8 mouse cellular contexts compared by ENCODE assay signal in genomic region chr10:59974191-59974664, GRCm38 (mm10). TPM values are rescaled to one million over a fixed set of nuclear protein-coding genes. Genes with fewer than 3 reads are reported as not detected.
A peak's percentile ranks its signal among the peaks of the same experiment; 100 is the strongest.
DNase-seq lines count a peak whose midpoint lies in the region; ATAC-seq lines count a peak whose summit lies in the region.

No protein-coding gene starts in this region.

- no peak overlapping the region for H3K4me3 ChIP-seq in forebrain, embryonic 13.5 days
- H3K4me3 ChIP-seq in hindbrain, embryonic 10.5 days: no peak overlapping the region
- H3K4me3 ChIP-seq in limb, embryonic 11.5 days (ENCODE audit: low read depth, low read length): no peak overlapping the region
- no peak overlapping the region for H3K4me3 ChIP-seq in midbrain, embryonic 13.5 days (replicated peaks)
- no peak overlapping the region for H3K4me3 ChIP-seq in stomach, embryonic 16.5 days (replicated peaks; ENCODE audit: low read length)

- no peak for DNase-seq in cerebellum, adult 9-10 months
- DNase-seq in adipocyte (ENCODE audit: low spot score): peak; percentile 38
- peak; percentile 54 for DNase-seq in hindbrain, embryonic 10.5 days (ENCODE audit: low spot score)
- peak; percentile 72 for DNase-seq in limb, embryonic 11.5 days (ENCODE audit: low spot score)

- no peaks in the 10 kb centered on the region for H3K36me3 ChIP-seq in forebrain, embryonic 13.5 days (ENCODE audit: poor library complexity, severe bottlenecking)
- H3K36me3 ChIP-seq in hindbrain, embryonic 10.5 days: no peaks in the 10 kb centered on the region
- no peaks in the 10 kb centered on the region for H3K36me3 ChIP-seq in limb, embryonic 11.5 days (ENCODE audit: control insufficient read depth, insufficient read depth, low read length)
- no peaks in the 10 kb centered on the region for H3K36me3 ChIP-seq in midbrain, embryonic 13.5 days
- no peaks in the 10 kb centered on the region for H3K36me3 ChIP-seq in stomach, embryonic 16.5 days (ENCODE audit: control insufficient read depth, insufficient read depth, low read length)

- H3K9me3 ChIP-seq in forebrain, embryonic 13.5 days (replicated peaks): no peaks in the 10 kb centered on the region
- no peaks in the 10 kb centered on the region for H3K9me3 ChIP-seq in hindbrain, embryonic 10.5 days
- H3K9me3 ChIP-seq in limb, embryonic 11.5 days (ENCODE audit: control insufficient read depth, low read length): no peaks in the 10 kb centered on the region
- no peaks in the 10 kb centered on the region for H3K9me3 ChIP-seq in midbrain, embryonic 13.5 days
- H3K9me3 ChIP-seq in stomach, embryonic 16.5 days (replicated peaks; ENCODE audit: control insufficient read depth, low read length): no peaks in the 10 kb centered on the region

- H3K4me1 ChIP-seq in forebrain, embryonic 13.5 days: peaks cover 40% of the 10 kb centered on the region
- H3K4me1 ChIP-seq in hindbrain, embryonic 10.5 days (replicated peaks): peaks cover 57% of the 10 kb centered on the region
- peaks cover 28% of the 10 kb centered on the region for H3K4me1 ChIP-seq in limb, embryonic 11.5 days (ENCODE audit: control insufficient read depth, insufficient read depth, low read length)
- H3K4me1 ChIP-seq in midbrain, embryonic 13.5 days (replicated peaks): peaks cover 49% of the 10 kb centered on the region
- H3K4me1 ChIP-seq in stomach, embryonic 16.5 days (ENCODE audit: control insufficient read depth, insufficient read depth, low read length): peaks cover 44% of the 10 kb centered on the region

- peak overlapping the region; percentile 27; the same call in 1 of the 2 replicates for H3K27ac ChIP-seq in forebrain, embryonic 13.5 days
- H3K27ac ChIP-seq in hindbrain, embryonic 10.5 days: peak overlapping the region; percentile 84
- H3K27ac ChIP-seq in limb, embryonic 11.5 days (replicated peaks; ENCODE audit: low read depth, low read length): peak overlapping the region; percentile 74
- peak overlapping the region; percentile 46; the same call in 1 of the 2 replicates for H3K27ac ChIP-seq in midbrain, embryonic 13.5 days
- peak overlapping the region; percentile 79 for H3K27ac ChIP-seq in stomach, embryonic 16.5 days (ENCODE audit: low read length)

- 15% methylated on average over 6 of the region's 6 CpGs for WGBS in forebrain, embryonic 13.5 days
- 10% methylated on average over 6 of the region's 6 CpGs for WGBS in hindbrain, embryonic 10.5 days
- 4% methylated on average over 6 of the region's 6 CpGs for WGBS in limb, embryonic 11.5 days
- WGBS in midbrain, embryonic 13.5 days: 18% methylated on average over 6 of the region's 6 CpGs
- 10% methylated on average over 6 of the region's 6 CpGs for WGBS in stomach, embryonic 16.5 days

- ATAC-seq in cerebellum, adult (ENCODE audit: insufficient number of reproducible peaks, low FRiP score, low TSS enrichment): peak; percentile 28; the same call in 1 of the 2 replicates
- no peak for ATAC-seq in forebrain, embryonic 13.5 days
- peak; percentile 49; the same call in 1 of the 2 replicates for ATAC-seq in limb, embryonic 11.5 days (ENCODE audit: insufficient number of reproducible peaks, low FRiP score, low TSS enrichment, low read depth)
- ATAC-seq in midbrain, embryonic 13.5 days: no peak
- peak; percentile 57 for ATAC-seq in stomach, embryonic 16.5 days (ENCODE audit: insufficient read depth, low FRiP score)

- H3K9ac ChIP-seq in forebrain, embryonic 13.5 days: 0 out of 2 replicates have a peak overlapping the region, but pooled peaks have one; percentile 26
- H3K9ac ChIP-seq in limb, embryonic 11.5 days (ENCODE audit: low read length): peak overlapping the region; percentile 8; the same call in 1 of the 2 replicates
- peak overlapping the region; percentile 24; the same call in 1 of the 2 replicates for H3K9ac ChIP-seq in midbrain, embryonic 13.5 days (replicated peaks)
- peak overlapping the region; percentile 52 for H3K9ac ChIP-seq in stomach, embryonic 16.5 days (ENCODE audit: low read length)

- H3K27me3 ChIP-seq in forebrain, embryonic 13.5 days: no peaks in the 10 kb centered on the region
- H3K27me3 ChIP-seq in hindbrain, embryonic 10.5 days (ENCODE audit: insufficient read depth, poor library complexity, severe bottlenecking): peaks cover 9% of the 10 kb centered on the region
- no peaks in the 10 kb centered on the region for H3K27me3 ChIP-seq in limb, embryonic 11.5 days (ENCODE audit: control insufficient read depth, insufficient read depth, low read length)
- 0 out of 2 replicates have a peak, but pooled peaks cover 3% of the 10 kb centered on the region for H3K27me3 ChIP-seq in midbrain, embryonic 13.5 days
- H3K27me3 ChIP-seq in stomach, embryonic 16.5 days (ENCODE audit: control insufficient read depth, insufficient read depth, low read length): no peaks in the 10 kb centered on the region

- no peak overlapping the region for H3K4me2 ChIP-seq in forebrain, embryonic 13.5 days
- no peak overlapping the region for H3K4me2 ChIP-seq in limb, embryonic 11.5 days (ENCODE audit: low read depth, severe bottlenecking)
- 0 out of 2 replicates have a peak overlapping the region, but pooled peaks have one; percentile 4 for H3K4me2 ChIP-seq in midbrain, embryonic 13.5 days (replicated peaks)
- H3K4me2 ChIP-seq in stomach, embryonic 16.5 days (ENCODE audit: low read depth, low read length): 0 out of 2 replicates have a peak overlapping the region, but pooled peaks have one; percentile 3

RNA-seq across cellular contexts. Expression of gene Ddit4, which starts 22.6 kb away (rescaled TPM):
- 69.3 and 71.3 TPM in 2 replicates for polyA plus RNA-seq in forebrain, embryonic 13.5 days (2015; fragmentation: Nextera tagmentation; extraction: Ambion mirVana)
- polyA plus RNA-seq in hindbrain, embryonic 10.5 days (2016; fragmentation: Nextera tagmentation; extraction: Ambion mirVana): 37.5 and 37.6 TPM in 2 replicates
- polyA plus RNA-seq in limb, embryonic 11.5 days (2014; fragmentation: Nextera tagmentation; extraction: Ambion mirVana): 6.8 and 10.2 TPM in 2 replicates
- 48.5 and 58.7 TPM in 2 replicates for polyA plus RNA-seq in midbrain, embryonic 13.5 days (2015; fragmentation: Nextera tagmentation; extraction: Ambion mirVana)
- polyA plus RNA-seq in stomach, embryonic 16.5 days (2015; fragmentation: Nextera tagmentation; extraction: Ambion mirVana): 30.4 and 34.8 TPM in 2 replicates

RNA-seq across cellular contexts. Expression of gene Ascc1, which starts 28.4 kb away (rescaled TPM):
- 42.1 and 43.1 TPM in 2 replicates for polyA plus RNA-seq in forebrain, embryonic 13.5 days (2015; fragmentation: Nextera tagmentation; extraction: Ambion mirVana)
- 35.8 and 37.0 TPM in 2 replicates for polyA plus RNA-seq in hindbrain, embryonic 10.5 days (2016; fragmentation: Nextera tagmentation; extraction: Ambion mirVana)
- polyA plus RNA-seq in limb, embryonic 11.5 days (2014; fragmentation: Nextera tagmentation; extraction: Ambion mirVana): 45.2 and 46.7 TPM in 2 replicates
- polyA plus RNA-seq in midbrain, embryonic 13.5 days (2015; fragmentation: Nextera tagmentation; extraction: Ambion mirVana): 49.5 and 50.6 TPM in 2 replicates
- 45.2 and 46.2 TPM in 2 replicates for polyA plus RNA-seq in stomach, embryonic 16.5 days (2015; fragmentation: Nextera tagmentation; extraction: Ambion mirVana)

RNA-seq across cellular contexts. Expression of gene Anapc16, which starts 28.7 kb away (rescaled TPM):
- 122 TPM in 2 replicates for polyA plus RNA-seq in forebrain, embryonic 13.5 days (2015; fragmentation: Nextera tagmentation; extraction: Ambion mirVana)
- polyA plus RNA-seq in hindbrain, embryonic 10.5 days (2016; fragmentation: Nextera tagmentation; extraction: Ambion mirVana): 111 and 114 TPM in 2 replicates
- 111 and 112 TPM in 2 replicates for polyA plus RNA-seq in limb, embryonic 11.5 days (2014; fragmentation: Nextera tagmentation; extraction: Ambion mirVana)
- polyA plus RNA-seq in midbrain, embryonic 13.5 days (2015; fragmentation: Nextera tagmentation; extraction: Ambion mirVana): 121 TPM in 2 replicates
- 75.6 and 90.7 TPM in 2 replicates for polyA plus RNA-seq in stomach, embryonic 16.5 days (2015; fragmentation: Nextera tagmentation; extraction: Ambion mirVana)

Comparison
In these comparisons a context has a peak if more than half of its experiments do, and no peak if none do; other contexts are left out.
1. ATAC-seq: peak in cerebellum, adult (single experiment), limb, embryonic 11.5 days (single experiment) and stomach, embryonic 16.5 days (single experiment); none in forebrain, embryonic 13.5 days (single experiment) and midbrain, embryonic 13.5 days (single experiment).
2. H3K27ac ChIP-seq: peak in every context shown above with its lines; median percentile 84 in hindbrain, embryonic 10.5 days; 79 in stomach, embryonic 16.5 days; 74 in limb, embryonic 11.5 days; 46 in midbrain, embryonic 13.5 days; 27 in forebrain, embryonic 13.5 days.
3. H3K4me2 ChIP-seq: peak in midbrain, embryonic 13.5 days (single experiment) and stomach, embryonic 16.5 days (single experiment); none in forebrain, embryonic 13.5 days (single experiment) and limb, embryonic 11.5 days (single experiment).
4. Peak in every context shown above with its lines, with median percentiles within 50 percentile points of each other: H3K9ac ChIP-seq.